Mouse (Mus musculus) gastrocnemius, adult 8-10 months (tissue): Measurements from ENCODE around the gene Phf7. TPM values are rescaled to one million over a fixed set of nuclear protein-coding genes. Genes with fewer than 3 reads are reported as not detected.

ENCODE experiments used
- DNase-seq, 2 experiments: peaks; one replicate each; pipeline ENCODE4 v3.0.0; 2022; ENCODE audit warnings: low spot score in 2 of 2
- total RNA-seq, 4 experiments: library from RNA; stranded (reverse); gene quantifications; 2 replicates each; pipeline ENCODE4 v1.2.4; 2022

The Phf7 gene
- 10 to 100 TPM; 11.2 to 11.7 (median 11.6) TPM for total RNA-seq

GRCm38 (mm10) chr14:31251084-31251604, at the start of gene Phf7, which contains the start of gene Bap1:
Phf7 (minus strand) TSS chr14:31251317.
Bap1 (plus strand) TSS chr14:31251450.
- peak; percentile 90 to 91 for DNase-seq

- DNase-seq: no peak
Measured at GRCm38 (mm10) chr14:31285728-31286127, 34.6 kb upstream of the Phf7 start.

GRCm38 (mm10) chr14:31272164-31272563, 21.0 kb upstream of the Phf7 start:
- DNase-seq: peak; percentile 52 to 56

- no peak for DNase-seq
Measured at GRCm38 (mm10) chr14:31271121-31271520, 20.0 kb upstream of the Phf7 start.

GRCm38 (mm10) chr14:31269456-31270100, 18.5 kb upstream of the Phf7 start:
- DNase-seq: no peak

- DNase-seq: no peak
Measured at GRCm38 (mm10) chr14:31268301-31269001, 17.3 kb upstream of the Phf7 start.

- no peak for DNase-seq
Measured at GRCm38 (mm10) chr14:31267649-31268048, 16.5 kb upstream of the Phf7 start.

- DNase-seq: no peak
Measured at GRCm38 (mm10) chr14:31260932-31261331, 9.8 kb upstream of the Phf7 start.

- DNase-seq: no peak
Measured at GRCm38 (mm10) chr14:31260374-31260773, 9.3 kb upstream of the Phf7 start.

GRCm38 (mm10) chr14:31258476-31259050, 7.4 kb upstream of the Phf7 start:
- DNase-seq: no peak

GRCm38 (mm10) chr14:31252091-31252490, 974 bp upstream of the Phf7 start:
- no peak for DNase-seq

- no peak for DNase-seq
Measured at GRCm38 (mm10) chr14:31251626-31252025, 509 bp upstream of the Phf7 start.

GRCm38 (mm10) chr14:31250222-31251083, 664 bp downstream of the Phf7 start:
- no peak for DNase-seq

GRCm38 (mm10) chr14:31248396-31248795, 2.7 kb downstream of the Phf7 start:
- DNase-seq: no peak

- DNase-seq: no peak
Measured at GRCm38 (mm10) chr14:31245946-31246345, 5.2 kb downstream of the Phf7 start.

- no peak for DNase-seq
Measured at GRCm38 (mm10) chr14:31244777-31245176, 6.3 kb downstream of the Phf7 start.

- no peak for DNase-seq
Measured at GRCm38 (mm10) chr14:31240528-31240927, 10.6 kb downstream of the Phf7 start.

GRCm38 (mm10) chr14:31237101-31237882, 13.8 kb downstream of the Phf7 start:
- DNase-seq: peak; percentile 58 to 59

- peak; percentile 41 to 43 for DNase-seq
Measured at GRCm38 (mm10) chr14:31233996-31234591, 17.0 kb downstream of the Phf7 start.
